Mouse (Mus musculus) testis, postnatal 14 days (tissue): ENCODE measurements around the gene Clec9a.

Experiments used
- DNase-seq: peaks from one replicate; pipeline ENCODE4 v3.0.0; 2021; ENCODE audit warnings: low spot score

The Clec9a gene

DNA sequence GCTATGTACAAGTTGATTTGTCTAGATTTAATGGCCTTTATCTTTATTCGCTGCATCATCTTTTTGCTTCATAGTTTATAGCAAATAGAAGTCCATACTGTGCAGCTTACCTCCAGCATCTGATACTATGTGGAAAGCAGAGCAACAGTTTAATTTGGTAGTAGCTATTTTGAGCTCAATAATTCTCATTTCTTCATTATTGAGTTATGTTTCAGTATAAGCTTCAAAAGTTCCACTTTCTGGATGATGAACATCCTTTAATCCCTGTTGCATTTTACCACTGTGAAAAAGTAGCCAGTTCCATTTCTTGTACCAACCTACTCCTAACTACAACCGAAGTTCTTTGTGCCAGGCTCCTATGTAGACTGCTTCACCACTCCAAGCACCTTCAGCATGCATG lies at the start of gene Clec9a:
Gene Clec9a, plus strand, starts transcription at position 301 of the 400 bp plus-strand sequence.
- no peak for DNase-seq

DNA sequence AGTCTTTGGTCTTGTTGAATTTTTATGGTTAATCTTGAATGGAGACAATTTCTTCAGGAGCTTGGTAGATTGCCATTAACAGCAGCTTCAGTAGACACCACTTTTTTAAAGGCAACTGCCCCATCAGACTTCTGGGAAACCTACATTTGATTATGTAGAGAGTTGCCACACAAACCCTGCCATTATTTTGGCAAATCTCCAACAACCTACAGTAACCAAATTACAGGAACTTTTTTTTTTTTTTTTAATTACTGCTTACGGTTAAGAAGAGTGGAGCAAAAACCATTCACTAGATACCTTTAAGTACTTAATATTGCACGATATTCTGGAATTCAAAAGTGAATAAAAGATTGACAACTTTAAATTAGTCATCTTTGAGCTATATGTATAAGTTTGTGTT lies 49.1 kb upstream of the Clec9a start:
- no peak for DNase-seq

- no peak for DNase-seq
Measured at GRCm38 (mm10) chr6:129363942-129364341, 44.7 kb upstream of the Clec9a start.

DNA sequence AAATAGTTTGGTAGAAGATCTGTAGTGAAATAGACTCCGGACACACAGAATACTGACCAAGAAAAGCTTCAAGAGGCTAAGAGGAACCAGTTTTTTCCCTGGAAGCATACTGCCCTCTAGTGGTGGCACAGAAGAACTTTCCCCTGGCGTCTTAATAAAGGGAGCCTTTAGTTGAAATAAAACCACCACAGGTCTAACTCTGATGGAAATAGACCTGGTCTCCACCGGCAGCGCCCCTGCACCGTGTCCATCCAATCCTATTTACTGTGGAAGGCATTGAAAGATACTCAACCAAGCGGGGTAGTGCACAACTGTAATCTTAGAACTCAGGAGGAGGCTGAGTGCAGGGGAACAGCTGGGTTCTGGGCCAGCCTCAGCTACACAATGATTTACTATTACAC lies 42.7 kb upstream of the Clec9a start:
- peak; percentile 29 for DNase-seq

DNA sequence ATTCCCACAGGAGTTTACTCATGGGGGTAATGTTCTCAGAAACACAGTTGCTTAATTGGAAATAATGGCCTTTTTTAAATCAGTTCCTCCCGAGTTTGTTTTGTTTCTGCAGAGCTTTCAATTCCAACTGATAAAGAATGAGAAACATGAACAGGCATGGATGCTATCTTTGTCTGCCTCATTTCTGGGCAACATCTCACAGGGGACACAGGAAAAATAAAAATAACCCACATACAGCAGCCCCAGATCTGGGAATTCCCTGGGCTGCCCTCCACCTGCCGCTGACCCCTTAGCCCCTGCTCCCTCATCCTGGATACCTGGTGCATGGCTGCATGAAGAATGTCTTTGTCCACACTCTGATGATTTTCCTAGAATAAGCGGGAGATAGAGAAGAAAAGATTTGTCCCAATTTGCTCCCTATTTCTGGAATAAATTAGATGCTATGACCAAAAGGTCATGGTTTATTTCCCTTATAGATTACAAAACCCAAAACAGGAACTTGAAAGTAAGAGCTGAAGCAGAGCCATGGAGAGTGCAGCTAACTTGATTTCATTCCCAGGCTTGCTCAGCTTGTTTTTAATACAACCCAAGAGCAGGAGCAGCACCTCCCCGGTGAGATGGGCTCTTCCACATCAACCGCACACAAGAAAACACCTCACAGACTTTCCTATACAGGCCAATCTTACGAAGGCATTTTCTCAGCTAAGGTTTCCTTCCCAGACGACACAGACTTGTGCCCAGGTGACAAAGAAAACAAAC lies 39.1 kb upstream of the Clec9a start:
- no peak for DNase-seq

DNA sequence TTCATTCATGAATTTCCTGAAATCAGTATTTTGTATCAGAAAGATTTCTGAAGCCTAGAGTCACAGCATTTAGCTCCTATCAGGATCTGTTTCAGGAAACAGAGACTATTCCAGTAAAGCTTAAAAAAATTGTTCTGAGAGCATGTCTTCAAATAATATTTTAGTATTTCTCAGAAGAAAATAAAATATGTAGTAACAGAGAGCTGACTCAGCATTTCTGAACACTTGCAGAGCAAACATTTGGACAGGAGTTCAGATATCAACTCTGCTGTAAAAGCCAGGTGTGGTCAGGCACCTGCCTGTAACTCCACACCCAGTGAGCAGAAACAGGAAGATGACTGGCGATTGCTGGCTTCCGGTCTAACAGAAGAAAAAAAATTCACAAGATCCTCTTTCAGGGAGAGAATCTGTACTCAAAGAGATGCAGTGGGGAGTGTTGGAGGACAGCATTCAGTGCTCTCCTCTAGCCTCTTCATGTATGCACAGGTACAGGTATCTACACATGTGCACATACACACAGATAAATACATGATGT lies 33.7 kb upstream of the Clec9a start:
- DNase-seq, result no peak

- DNase-seq, result no peak
Measured at GRCm38 (mm10) chr6:129380454-129380853, 28.2 kb upstream of the Clec9a start.

GRCm38 (mm10) chr6:129381736-129382135 lies 26.9 kb upstream of the Clec9a start:
- DNase-seq, result no peak

DNA sequence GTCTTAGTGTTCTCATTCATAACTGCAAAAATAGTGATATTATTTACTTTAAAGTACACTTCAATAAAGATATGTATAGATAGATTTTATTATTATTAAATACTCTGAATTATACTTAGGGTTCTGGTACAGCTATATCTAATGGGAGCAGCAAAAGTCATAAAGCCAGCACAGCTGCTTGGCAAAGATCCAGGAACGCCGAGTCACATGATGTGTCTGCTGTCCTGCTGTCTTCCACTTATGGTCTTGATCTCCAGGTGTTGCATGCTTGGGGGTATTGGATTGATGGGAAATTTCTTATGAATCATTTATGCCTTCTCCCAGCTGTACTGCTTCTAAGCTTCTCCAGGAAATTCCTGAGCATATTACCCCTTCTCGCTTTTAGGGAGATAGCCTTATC lies 25.2 kb upstream of the Clec9a start:
- DNase-seq, result no peak

GRCm38 (mm10) chr6:129385000-129385399 lies 23.7 kb upstream of the Clec9a start:
- DNase-seq, result no peak

GRCm38 (mm10) chr6:129385774-129386173 lies 22.9 kb upstream of the Clec9a start, which contains the start of gene Clec12b:
Clec12b (minus strand) TSS chr6:129385874.
- no peak for DNase-seq

GRCm38 (mm10) chr6:129393087-129393720 lies 15.5 kb upstream of the Clec9a start:
- DNase-seq, result no peak

DNA sequence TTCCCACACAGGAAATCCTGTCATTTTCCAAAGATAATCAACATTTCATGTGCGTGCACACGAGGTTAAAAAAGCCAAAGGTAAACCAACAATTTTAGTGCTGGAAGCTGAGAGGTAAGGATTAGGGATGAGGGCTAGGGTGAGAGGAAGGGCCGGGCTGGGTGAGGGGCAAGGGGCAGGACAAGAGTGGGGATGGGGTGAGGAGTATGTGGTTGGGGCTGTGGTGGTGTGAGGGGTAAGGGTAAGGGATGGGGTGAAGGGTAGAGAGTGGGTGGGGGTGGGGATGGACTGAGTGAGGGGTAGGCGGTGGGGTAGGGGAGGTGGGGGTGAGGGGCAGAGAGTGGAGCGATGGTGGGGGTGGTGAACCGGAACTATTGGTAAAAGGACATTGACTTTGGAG lies 14.9 kb upstream of the Clec9a start:
- no peak for DNase-seq

GRCm38 (mm10) chr6:129396997-129397396 lies 11.7 kb upstream of the Clec9a start, which contains the start of gene Clec1b:
Clec1b (plus strand) TSS chr6:129397297.
- DNase-seq, result no peak

GRCm38 (mm10) chr6:129399945-129400344 lies 8.7 kb upstream of the Clec9a start:
- no peak for DNase-seq

- no peak for DNase-seq
Measured at GRCm38 (mm10) chr6:129402404-129402803, 6.3 kb upstream of the Clec9a start.

GRCm38 (mm10) chr6:129403391-129403790 lies 5.3 kb upstream of the Clec9a start:
- DNase-seq, result no peak

GRCm38 (mm10) chr6:129405999-129406398 lies 2.7 kb upstream of the Clec9a start:
- no peak for DNase-seq

DNA sequence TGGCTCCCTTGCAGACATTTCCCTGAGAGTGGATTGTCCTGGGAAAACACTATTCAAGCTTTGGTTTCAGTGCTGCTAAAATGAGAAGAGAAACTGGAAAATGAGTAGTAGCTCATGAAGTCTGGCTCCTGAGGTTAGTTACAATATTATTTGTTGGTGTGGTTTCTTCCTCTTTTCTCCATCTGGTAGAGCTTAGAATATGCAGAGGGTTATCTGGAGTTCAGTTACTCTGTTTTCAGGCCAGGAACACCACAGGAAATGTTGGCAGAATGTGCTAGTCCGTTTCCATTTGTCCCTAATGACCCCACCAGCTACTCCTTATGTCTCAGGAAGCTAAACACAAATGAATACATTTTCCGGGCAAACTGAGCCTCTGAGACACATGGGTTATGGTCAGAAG lies 1.3 kb upstream of the Clec9a start:
- DNase-seq, result no peak

GRCm38 (mm10) chr6:129414177-129414576 lies 5.5 kb downstream of the Clec9a start:
- no peak for DNase-seq

DNA sequence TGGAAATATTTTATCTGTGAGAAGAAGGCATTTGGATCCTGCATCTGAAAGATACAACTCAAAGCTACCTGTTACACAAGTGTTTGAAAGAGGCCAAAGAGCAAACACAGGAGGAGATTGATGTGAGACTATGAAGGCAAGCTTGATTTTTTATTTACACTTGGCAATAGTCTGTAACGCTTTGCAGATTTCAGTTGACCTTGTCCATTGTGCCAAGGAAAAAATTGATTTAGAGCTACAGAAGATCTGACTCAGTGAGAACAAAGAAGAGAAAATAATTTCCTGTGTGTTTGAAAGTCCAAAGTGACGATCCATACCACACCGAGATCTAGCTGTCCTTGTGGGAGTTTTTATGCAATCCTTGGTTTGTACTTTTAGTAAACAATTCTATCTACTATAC lies 13.6 kb downstream of the Clec9a start:
- no peak for DNase-seq

- no peak for DNase-seq
Measured at GRCm38 (mm10) chr6:129423040-129423733, 14.5 kb downstream of the Clec9a start.

DNA sequence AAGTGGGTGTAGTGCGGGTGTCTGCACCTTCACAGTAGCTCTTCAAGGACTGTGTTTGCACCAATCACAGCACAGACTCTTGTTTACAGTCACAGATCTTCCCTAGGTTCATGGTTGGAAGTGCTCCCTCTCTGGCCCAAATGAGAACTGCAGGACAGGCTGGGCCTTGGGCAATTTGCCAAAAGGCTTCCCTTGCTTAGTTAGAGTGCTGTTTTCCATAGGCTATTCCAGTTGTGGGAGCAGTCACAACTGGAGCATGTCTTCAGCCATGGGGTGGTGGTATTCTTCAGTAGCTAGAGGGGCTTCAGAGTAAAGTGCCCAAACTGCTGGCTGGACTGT lies 15.0 kb downstream of the Clec9a start:
- peak; percentile 31 for DNase-seq
